Mouse (Mus musculus) liver, adult 2 months (tissue): ENCODE measurements around the gene Allc.

Experiments used
- CTCF ChIP-seq: fragments of 200-500 bp; IDR thresholded peaks from 2 replicates; pipeline ENCODE4 v1.5.1; 2011; ENCODE audit warnings: low read depth, low read length, control low read depth
- POLR2A ChIP-seq: fragments of 200-500 bp; IDR thresholded peaks from 2 replicates; pipeline ENCODE4 v1.6.1; 2011; ENCODE audit warnings: low read length, control low read depth; ENCODE audit not compliant: insufficient read depth; ENCODE audit errors: extremely low read depth

DNA sequence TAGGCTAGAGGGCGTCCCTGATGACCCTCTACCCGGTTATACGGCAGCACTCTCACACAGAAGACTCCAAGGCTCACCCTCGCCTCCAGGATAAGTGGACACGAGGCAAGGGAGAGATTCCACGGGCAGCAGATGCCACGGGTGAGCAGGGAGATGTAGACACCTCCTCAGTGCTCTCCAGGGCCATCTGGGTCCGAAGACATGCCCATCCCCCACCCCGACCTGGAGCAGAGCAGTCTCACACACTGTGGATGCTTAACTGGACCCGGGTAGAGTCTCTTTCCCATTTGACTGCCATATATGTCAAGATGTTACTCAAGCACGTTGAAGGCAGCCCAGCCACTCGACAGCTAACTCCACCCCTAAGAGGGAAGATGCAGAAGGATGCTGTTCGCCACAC lies 8.1 kb upstream of the Allc start:
- TF ChIP-seq POLR2A, result no peak
- TF ChIP-seq CTCF, result no peak
